Mouse (Mus musculus) CH12.LX (cell line): ENCODE measurements around the gene Scarb1. TPM values are rescaled to one million over a fixed set of nuclear protein-coding genes. Genes with fewer than 3 reads are reported as not detected.
A peak's percentile ranks its signal among the peaks of the same experiment; 100 is the strongest.

Experiments used
- DNase-seq: peaks from one replicate; pipeline ENCODE4 v3.0.0-alpha.2; 2013; ENCODE audit errors: extremely low read depth
- H3K27ac ChIP-seq: 2 replicates; pipeline ENCODE4 v1.5.1; 2012; ENCODE audit warnings: low read depth, mild to moderate bottlenecking, control low read depth, moderate library complexity; ENCODE audit not compliant: insufficient read depth
- H3K27me3 ChIP-seq: replicated peaks from 2 replicates; pipeline ENCODE3; 2012; ENCODE audit warnings: inconsistent platforms
- H3K36me3 ChIP-seq, 2 experiments: replicated peaks in 1 of 2; 2 replicates each; pipeline versions ENCODE3 to v1.6.1; 2012; ENCODE audit warnings: inconsistent platforms in 1 of 2, low read length in 1 of 2, mild to moderate bottlenecking in 1 of 2, mixed read lengths in 1 of 2, moderate library complexity in 1 of 2; ENCODE audit not compliant: control insufficient read depth in 1 of 2, insufficient read depth in 1 of 2
- H3K4me1 ChIP-seq, 2 experiments: 2 replicates each; pipeline ENCODE4 v1.6.1; 2012; ENCODE audit warnings: inconsistent platforms in 1 of 2, moderate library complexity in 1 of 2; ENCODE audit not compliant: insufficient read depth in 2 of 2, control insufficient read depth in 1 of 2
- H3K4me2 ChIP-seq: 2 replicates; pipeline ENCODE4 v1.6.1; 2012; ENCODE audit warnings: low read depth, mild to moderate bottlenecking, control low read depth; ENCODE audit not compliant: poor library complexity, insufficient read depth, severe bottlenecking
- H3K4me3 ChIP-seq, 3 experiments: fragments of 150-350 bp in 1 of 3; sonication (generic) in 1 of 3; replicated peaks in 1 of 3; 2 replicates each; pipeline versions ENCODE3 to v1.5.1; 2011 to 2012; ENCODE audit warnings: low read depth in 2 of 3, low read length in 2 of 3, mild to moderate bottlenecking in 2 of 3, moderate library complexity in 2 of 3, control low read depth in 1 of 3, improper control_type of control experiment in 1 of 3, inconsistent platforms in 1 of 3, mixed read lengths in 1 of 3; ENCODE audit not compliant: poor library complexity in 1 of 3
- H3K79me2 ChIP-seq: replicated peaks from 2 replicates; pipeline ENCODE4 v1.6.1; 2012; ENCODE audit warnings: mild to moderate bottlenecking, moderate library complexity; ENCODE audit not compliant: control insufficient read depth, poor library complexity, insufficient read depth, severe bottlenecking; ENCODE audit errors: extremely low read depth
- H3K9ac ChIP-seq: 2 replicates; pipeline ENCODE4 v1.6.1; 2012; ENCODE audit warnings: low read depth, mild to moderate bottlenecking, control low read depth, moderate library complexity; ENCODE audit not compliant: insufficient read depth
- H3K9me3 ChIP-seq: replicated peaks from 2 replicates; pipeline ENCODE3; 2012; ENCODE audit warnings: low read length, inconsistent platforms, mixed read lengths
- BHLHE40 ChIP-seq: IDR thresholded peaks from 2 replicates; pipeline ENCODE4 v1.6.1; 2011; ENCODE audit warnings: mild to moderate bottlenecking, low read depth, low read length, improper control_type of control experiment
- CHD1 ChIP-seq: IDR thresholded peaks from 2 replicates; pipeline ENCODE4 v1.6.1; 2012; ENCODE audit warnings: low read depth, low read length, improper control_type of control experiment, inconsistent platforms
- CHD2 ChIP-seq: IDR thresholded peaks from 2 replicates; pipeline ENCODE4 v1.6.1; 2011; ENCODE audit warnings: low read length, improper control_type of control experiment
- CTCF ChIP-seq, 2 experiments: IDR thresholded peaks in 1 of 2; conservative IDR thresholded peaks in 1 of 2; 2 replicates each; pipeline ENCODE4 v1.5.1; 2011 to 2012; ENCODE audit warnings: low read depth in 2 of 2, low read length in 2 of 2, improper control_type of control experiment in 1 of 2, inconsistent platforms in 1 of 2, mild to moderate bottlenecking in 1 of 2, moderate library complexity in 1 of 2
- E2F4 ChIP-seq: IDR thresholded peaks from 2 replicates; pipeline ENCODE4 v1.6.1; 2011; ENCODE audit warnings: low read depth, low read length, improper control_type of control experiment; ENCODE audit not compliant: insufficient replicate concordance
- ELF1 ChIP-seq: IDR thresholded peaks from 2 replicates; pipeline ENCODE4 v1.6.1; 2014; ENCODE audit warnings: low read depth, mild to moderate bottlenecking, inconsistent platforms, low read length, improper control_type of control experiment
- EP300 ChIP-seq: IDR thresholded peaks from 2 replicates; pipeline ENCODE4 v1.6.1; 2011; ENCODE audit warnings: low read length, improper control_type of control experiment
- GABPA ChIP-seq: IDR thresholded peaks from 2 replicates; pipeline ENCODE4 v1.6.1; 2012; ENCODE audit warnings: low read depth, low read length, improper control_type of control experiment, inconsistent platforms; ENCODE audit not compliant: insufficient replicate concordance
- HCFC1 ChIP-seq: IDR thresholded peaks from 2 replicates; pipeline ENCODE4 v1.6.1; 2012; ENCODE audit warnings: low read depth, mild to moderate bottlenecking, inconsistent platforms, low read length, improper control_type of control experiment
- JUN ChIP-seq: IDR thresholded peaks from 2 replicates; pipeline ENCODE4 v1.6.1; 2011; ENCODE audit warnings: low read depth, mild to moderate bottlenecking, low read length, improper control_type of control experiment, moderate library complexity; ENCODE audit not compliant: insufficient read depth
- JUND ChIP-seq: conservative IDR thresholded peaks from 2 replicates; pipeline ENCODE4 v1.6.1; 2011; ENCODE audit warnings: low read depth, low read length, improper control_type of control experiment
- KAT2A ChIP-seq: IDR thresholded peaks from 2 replicates; pipeline ENCODE4 v1.6.1; 2012; ENCODE audit warnings: low read length, improper control_type of control experiment, inconsistent platforms; ENCODE audit not compliant: insufficient replicate concordance
- MAFK ChIP-seq: IDR thresholded peaks from 2 replicates; pipeline ENCODE4 v1.6.1; 2011; ENCODE audit warnings: low read length, improper control_type of control experiment; ENCODE audit not compliant: insufficient replicate concordance
- MAX ChIP-seq: IDR thresholded peaks from 2 replicates; pipeline ENCODE4 v1.6.1; 2011; ENCODE audit warnings: low read length, improper control_type of control experiment
- MXI1 ChIP-seq: IDR thresholded peaks from 2 replicates; pipeline ENCODE4 v1.6.1; 2011; ENCODE audit warnings: mild to moderate bottlenecking, low read depth, low read length, improper control_type of control experiment
- MYC ChIP-seq: IDR thresholded peaks from 2 replicates; pipeline ENCODE4 v1.6.1; 2011; ENCODE audit warnings: low read depth, mild to moderate bottlenecking, improper control_type of control experiment, low read length
- NELFE ChIP-seq: IDR thresholded peaks from 2 replicates; pipeline ENCODE4 v1.6.1; 2011; ENCODE audit warnings: low read depth, low read length, improper control_type of control experiment
- NRF1 ChIP-seq: IDR thresholded peaks from 2 replicates; pipeline ENCODE4 v1.6.1; 2014; ENCODE audit warnings: low read depth, mild to moderate bottlenecking, inconsistent platforms, low read length, improper control_type of control experiment, moderate library complexity
- POLR2A ChIP-seq: IDR thresholded peaks from 2 replicates; pipeline ENCODE4 v1.6.1; 2011; ENCODE audit warnings: low read depth, mild to moderate bottlenecking, improper control_type of control experiment, low read length
- POLR2AphosphoS2 ChIP-seq: IDR thresholded peaks from 2 replicates; pipeline ENCODE4 v1.6.1; 2011; ENCODE audit warnings: low read depth, low read length, improper control_type of control experiment
- RCOR1 ChIP-seq: conservative IDR thresholded peaks from 2 replicates; pipeline ENCODE4 v1.6.1; 2012; ENCODE audit warnings: low read depth, mild to moderate bottlenecking, inconsistent platforms, low read length, improper control_type of control experiment
- SIN3A ChIP-seq: IDR thresholded peaks from 2 replicates; pipeline ENCODE4 v1.6.1; 2012; ENCODE audit warnings: low read length, improper control_type of control experiment, inconsistent platforms
- SMC3 ChIP-seq: IDR thresholded peaks from 2 replicates; pipeline ENCODE4 v1.6.1; 2011; ENCODE audit warnings: low read depth, low read length, improper control_type of control experiment
- TCF12 ChIP-seq: IDR thresholded peaks from 2 replicates; pipeline ENCODE4 v1.6.1; 2014; ENCODE audit warnings: low read depth, mild to moderate bottlenecking, inconsistent platforms, low read length, improper control_type of control experiment
- UBTF ChIP-seq: IDR thresholded peaks from 2 replicates; pipeline ENCODE4 v1.6.1; 2012; ENCODE audit warnings: low read depth, mild to moderate bottlenecking, inconsistent platforms, low read length, improper control_type of control experiment, moderate library complexity
- USF2 ChIP-seq: conservative IDR thresholded peaks from 2 replicates; pipeline ENCODE4 v1.6.1; 2011; ENCODE audit warnings: low read depth, low read length, improper control_type of control experiment
- ZKSCAN1 ChIP-seq: IDR thresholded peaks from 2 replicates; pipeline ENCODE4 v1.6.1; 2012; ENCODE audit warnings: low read depth, inconsistent platforms, low read length, improper control_type of control experiment, borderline replicate concordance
- ZMIZ1 ChIP-seq: IDR thresholded peaks from 2 replicates; pipeline ENCODE4 v1.6.1; 2012; ENCODE audit warnings: low read depth, mild to moderate bottlenecking, inconsistent platforms, low read length, improper control_type of control experiment
- ZNF384 ChIP-seq: IDR thresholded peaks from 2 replicates; pipeline ENCODE4 v1.6.1; 2012; ENCODE audit warnings: low read depth, low read length, improper control_type of control experiment, inconsistent platforms
- dilution Hi-C: fragments of 300-500 bp; cut with MboI; formaldehyde crosslinking; loops from 2 replicates; pipeline ENCODE4 v1.14.3; 2020; ENCODE audit warnings: low sequenced_read_pairs; ENCODE audit not compliant: extremely low pct_unique_long_range_greater_than_20kb, extremely low pct_ligation_motif_present
- in situ Hi-C: fragments of 300-500 bp; cut with MboI; formaldehyde crosslinking; loops from 3 replicates; pipeline ENCODE4 v1.14.3; 2019; ENCODE audit warnings: low sequenced_read_pairs, low pct_ligation_motif_present, low pct_unique_long_range_greater_than_20kb, mixed read lengths
- polyA plus RNA-seq: library from polyadenylated mRNA; unstranded; fragments of >175 nt; gene quantifications from 2 replicates; pipeline ENCODE4 v1.2.1, GENCODE M21; 2012; ENCODE audit warnings: low read depth; ENCODE audit not compliant: insufficient read length
- total RNA-seq, 2 experiments: library from RNA; depleted of rRNA; stranded (reverse); fragments of 300-350 nt in 1 of 2; fragments of >200 nt in 1 of 2; gene quantifications; 2 replicates each; pipeline ENCODE4 v1.2.3; 2012 to 2014

The Scarb1 gene
- total and polyA plus RNA-seq, 3 experiments, result 11.6 to 24.7 (median 20.0) TPM

- TF ChIP-seq ZNF384 (no peak), CHD1 (no peak), SMC3 (0 out of 2 replicates have a peak, but pooled peaks have one; percentile 26), NRF1 (no peak), POLR2AphosphoS2 (no peak), NELFE (no peak), RCOR1 (no peak), E2F4 (no peak), MYC (no peak), MAFK (no peak), ZKSCAN1 (no peak), MXI1 (no peak), ELF1 (no peak), KAT2A (no peak), BHLHE40 (no peak)
Measured at GRCm38 (mm10) chr5:125251885-125252615, 88.8 kb downstream of the Scarb1 start (continued).

GRCm38 (mm10) chr5:125249187-125249586 is 91.7 kb downstream of the Scarb1 start:
- H3K79me2 ChIP-seq, result no peaks in the 10 kb centered on the region
- in situ Hi-C loops, result loop anchor here (10.0 kb wide), 1 partner anchor 124 kb away; no protein-coding TSS in a partner anchor
- peaks cover 2 to 23% of the 10 kb centered on the region in 2 experiments; a peak in 3 of 4 replicates for H3K4me1 ChIP-seq
- H3K9me3 ChIP-seq, result peaks cover 3% of the 10 kb centered on the region
- no peak overlapping the region for H3K27ac ChIP-seq
- dilution Hi-C loops, result no loop called here
- no peak overlapping the region for H3K4me3 ChIP-seq
- H3K36me3 ChIP-seq, result no peaks in the 10 kb centered on the region
- DNase-seq, result no peak
- TF ChIP-seq CHD2 (no peak), SIN3A (no peak), EP300 (no peak), ELF1 (no peak), ZNF384 (no peak), HCFC1 (no peak), MAFK (no peak), CTCF (conservative IDR thresholded peaks at IDR 0.05 in 1 of 2, IDR thresholded peaks at IDR 0.05 in 1 of 2; ENCODE audit: low read depth in 2 of 2, low read length in 2 of 2) (no peak), USF2 (no peak), ZKSCAN1 (no peak), UBTF (no peak), MAX (no peak), GABPA (no peak), POLR2A (no peak), NELFE (no peak), TCF12 (no peak), JUND (no peak), KAT2A (no peak), JUN (no peak), ZMIZ1 (no peak)
- peaks cover 51% of the 10 kb centered on the region for H3K27me3 ChIP-seq
- no peak overlapping the region for H3K4me2 ChIP-seq
- H3K9ac ChIP-seq, result no peak overlapping the region
